Mouse (Mus musculus) heart, adult 2 months (tissue): ENCODE data around the gene Olfr1506.

Source experiments
- CTCF ChIP-seq: fragments of 200-600 bp; IDR thresholded peaks from 2 replicates; pipeline ENCODE4 v1.8.1; 2022; ENCODE audit warnings: antibody characterized with exemption, mild to moderate bottlenecking, moderate library complexity
- EP300 ChIP-seq: fragments of 200-500 bp; IDR thresholded peaks from 2 replicates; pipeline ENCODE4 v1.6.1; 2011; ENCODE audit warnings: low read depth, low read length, control low read depth; ENCODE audit not compliant: insufficient read depth

DNA sequence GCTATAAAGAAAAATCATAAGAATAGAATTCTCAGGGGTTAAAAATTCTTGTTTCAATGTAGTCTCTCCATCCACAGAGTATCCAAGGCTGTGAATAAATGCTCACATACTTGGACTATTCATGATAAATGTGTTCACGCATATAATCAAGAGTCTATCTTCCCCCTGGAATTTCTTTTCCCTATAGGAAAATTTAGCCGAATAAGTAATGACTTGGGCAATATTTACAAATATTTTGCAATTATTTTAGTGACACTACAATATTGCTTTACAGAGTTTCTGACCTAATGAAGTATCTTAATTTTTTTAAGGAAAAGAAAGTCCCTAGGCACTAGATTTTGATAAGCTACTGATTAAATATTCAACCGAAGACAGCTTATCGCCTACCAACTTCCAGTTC lies 33.2 kb upstream of the Olfr1506 start, which contains the start of gene Olfr142:
- no peak for TF ChIP-seq CTCF
- no peak for TF ChIP-seq EP300
